Mouse (Mus musculus): ENCODE data around the gene Anapc11.

DNA sequence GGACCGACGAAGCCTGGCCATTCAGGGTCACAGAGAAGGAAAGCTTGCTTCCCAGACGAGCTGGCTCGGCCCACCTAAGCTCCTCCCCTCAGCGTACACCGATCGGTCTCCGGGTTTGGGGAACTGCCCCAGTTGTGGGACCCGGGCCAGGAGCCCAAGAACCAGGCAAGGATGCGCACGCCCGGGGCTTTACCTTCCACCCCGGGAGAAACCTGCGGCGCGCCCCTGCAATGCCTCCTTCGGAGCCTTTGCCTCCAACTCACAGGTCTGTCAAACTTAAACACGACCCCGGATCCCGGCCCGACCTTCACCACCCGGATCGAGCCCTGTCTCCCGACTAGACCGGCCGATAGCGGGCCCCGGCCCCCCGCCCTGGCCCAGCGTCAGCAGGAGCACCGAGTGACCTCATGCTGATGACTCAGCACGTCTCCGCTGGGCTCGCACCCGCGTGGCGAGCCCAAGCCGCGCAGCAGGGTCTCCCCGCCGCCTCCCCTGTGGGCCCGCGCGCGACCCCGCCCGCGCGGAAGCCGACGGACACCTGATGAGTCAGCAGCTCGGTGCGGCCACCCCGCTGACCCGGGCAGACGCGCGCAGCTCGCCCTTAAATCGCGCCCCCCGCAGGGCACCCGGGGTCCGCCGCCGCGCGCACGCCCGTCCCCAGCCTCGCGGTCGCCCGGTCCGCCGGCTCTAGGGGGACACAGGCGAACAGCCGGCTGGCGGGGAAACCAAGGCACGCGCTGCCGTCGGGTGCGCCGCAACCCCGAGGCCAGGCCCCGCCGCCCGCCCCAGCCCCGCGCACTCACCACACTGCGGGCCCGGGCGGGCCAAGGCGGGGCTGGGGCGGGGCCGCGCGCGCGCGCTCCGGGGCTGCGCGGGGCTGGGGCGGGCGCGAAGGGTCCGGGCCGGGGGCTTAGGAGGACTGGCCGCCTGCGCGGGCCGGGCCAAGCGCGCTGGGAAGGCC lies 34.6 kb downstream of the Anapc11 start:
- TF ChIP-seq CTCF (conservative IDR thresholded peaks at IDR 0.05; ENCODE audit: low read length): no peak
- no peak for TF ChIP-seq POU5F1 (IDR thresholded peaks at IDR 0.05; ENCODE audit: borderline replicate concordance, low read length)
- TF ChIP-seq NANOG (IDR thresholded peaks at IDR 0.05; ENCODE audit: borderline replicate concordance, low read length): no peak

All from E14TG2a.4 (cell line).